In the genomic region with DNA sequence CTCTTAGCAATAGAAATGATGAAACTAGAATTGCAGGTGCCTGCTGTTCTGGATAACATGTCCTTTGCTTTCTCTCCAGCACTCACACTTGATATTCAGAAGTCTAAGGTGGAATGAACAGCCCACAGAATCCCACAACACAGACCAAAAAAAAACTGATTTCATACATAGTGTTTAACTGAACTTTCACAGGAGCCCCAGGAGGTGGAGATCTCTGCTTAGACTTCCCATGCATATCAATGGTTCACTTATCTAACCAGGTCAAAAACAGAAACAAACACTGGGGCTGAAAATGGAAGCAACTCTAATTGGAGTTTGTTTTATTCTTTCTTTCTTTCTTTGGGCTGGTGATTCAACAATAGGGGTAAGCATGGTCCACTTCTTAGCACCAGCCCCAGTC, we compare ENCODE assay signal across 24 mouse cellular contexts.
DNase-seq lines count a peak whose midpoint lies in the region; ATAC-seq and TF ChIP-seq lines count a peak whose summit lies in the region.
"Had no signal": no experiment of that assay in that cellular context is flagged by ENCODE, and none has a peak within 500 bp of the region (broad histone marks: within the 10 kb centered on the region; RNA-seq: fewer than 3 reads in every experiment).

No protein-coding gene starts in this region.

- no peak for TF ChIP-seq EP300 in lung, postnatal 0 days (IDR thresholded peaks at IDR 0.05)
- TF ChIP-seq EP300 in stomach, postnatal 0 days (optimal IDR thresholded peaks at IDR 0.05) = no peak

- H3K4me1 ChIP-seq in intestine, postnatal 0 days (replicated peaks; ENCODE audit: control insufficient read depth, insufficient read depth, low read length) = no peaks in the 10 kb centered on the region
- no peaks in the 10 kb centered on the region for H3K4me1 ChIP-seq in intestine, embryonic 16.5 days (ENCODE audit: control insufficient read depth, insufficient read depth, low read length)
- no peaks in the 10 kb centered on the region for H3K4me1 ChIP-seq in lung, postnatal 0 days (ENCODE audit: insufficient read depth, low read depth, low read length)
- H3K4me1 ChIP-seq in lung, adult 2 months (ENCODE audit: control insufficient read depth, insufficient read depth, low read length) = no peaks in the 10 kb centered on the region
- H3K4me1 ChIP-seq in stomach, postnatal 0 days (replicated peaks; ENCODE audit: control insufficient read depth, insufficient read depth) = no peaks in the 10 kb centered on the region
- H3K4me1 ChIP-seq: forebrain, embryonic 10.5 days; forebrain, embryonic 13.5 days; heart, embryonic 12.5 days; heart, embryonic 15.5 days had no signal

- no peak overlapping the region for H3K9ac ChIP-seq in intestine, postnatal 0 days (ENCODE audit: low read depth, low read length)
- no peak overlapping the region for H3K9ac ChIP-seq in intestine, embryonic 16.5 days (ENCODE audit: low read depth, low read length)
- H3K9ac ChIP-seq in lung, postnatal 0 days (replicated peaks; ENCODE audit: low read depth) = no peak overlapping the region
- H3K9ac ChIP-seq in stomach, postnatal 0 days (ENCODE audit: low read length) = no peak overlapping the region
- H3K9ac ChIP-seq: forebrain, embryonic 13.5 days; heart, embryonic 12.5 days; heart, embryonic 15.5 days; hindbrain, embryonic 14.5 days had no signal

- H3K27me3 ChIP-seq in intestine, postnatal 0 days (replicated peaks; ENCODE audit: control insufficient read depth, insufficient read depth, low read length) = no peaks in the 10 kb centered on the region
- no peaks in the 10 kb centered on the region for H3K27me3 ChIP-seq in intestine, embryonic 16.5 days (replicated peaks; ENCODE audit: control insufficient read depth, insufficient read depth, low read length)
- H3K27me3 ChIP-seq in lung, postnatal 0 days (replicated peaks; ENCODE audit: insufficient read depth, low read length) = no peaks in the 10 kb centered on the region
- no peaks in the 10 kb centered on the region for H3K27me3 ChIP-seq in stomach, postnatal 0 days (ENCODE audit: control insufficient read depth, insufficient read depth, low read length)
- H3K27me3 ChIP-seq: forebrain, embryonic 13.5 days; heart, embryonic 12.5 days; heart, embryonic 15.5 days had no signal

- H3K36me3 ChIP-seq in intestine, postnatal 0 days (ENCODE audit: control insufficient read depth, insufficient read depth) = no peaks in the 10 kb centered on the region
- no peaks in the 10 kb centered on the region for H3K36me3 ChIP-seq in intestine, embryonic 16.5 days (ENCODE audit: control insufficient read depth, insufficient read depth, low read length)
- H3K36me3 ChIP-seq in lung, postnatal 0 days (ENCODE audit: insufficient read depth, low read length) = no peaks in the 10 kb centered on the region
- H3K36me3 ChIP-seq in stomach, postnatal 0 days (ENCODE audit: control insufficient read depth, insufficient read depth, low read length) = no peaks in the 10 kb centered on the region
- H3K36me3 ChIP-seq: forebrain, embryonic 10.5 days; heart, embryonic 12.5 days; heart, embryonic 15.5 days had no signal

- no peak overlapping the region for H3K27ac ChIP-seq in gastrocnemius, adult 2 months
- no peak overlapping the region for H3K27ac ChIP-seq in intestine, postnatal 0 days (ENCODE audit: low read depth, low read length)
- no peak overlapping the region for H3K27ac ChIP-seq in intestine, embryonic 16.5 days (ENCODE audit: low read length)
- no peak overlapping the region for H3K27ac ChIP-seq in lung, postnatal 0 days (ENCODE audit: low read length)
- H3K27ac ChIP-seq in stomach, postnatal 0 days (replicated peaks) = no peak overlapping the region
- H3K27ac ChIP-seq: forebrain, embryonic 10.5 days; forebrain, embryonic 13.5 days; heart, embryonic 15.5 days; hindbrain, embryonic 14.5 days; hindbrain, postnatal 0 days had no signal

- intact Hi-C loops in gastrocnemius, adult 2 months (cut with DNase I) = no loop called here

- DNase-seq in gastrocnemius, adult 2 months = no peak
- DNase-seq in gastrocnemius, postnatal 10 days = no peak
- no peak for DNase-seq in lung, postnatal 0 days (ENCODE audit: low spot score)
- no peak for DNase-seq in lung, adult 2 months
- DNase-seq in stomach, postnatal 0 days (ENCODE audit: low spot score) = no peak
- DNase-seq: adrenal gland, adult 8-10 months; adrenal gland, postnatal 25 days; cerebellum, adult 18-20 months; cerebellum, adult 9-10 months; cerebellum, postnatal 14 days; gastrocnemius, postnatal 25 days; heart, adult 18-20 months; heart, postnatal 14 days; heart, postnatal 4 days had no signal

- no peak for ATAC-seq in intestine, postnatal 0 days
- ATAC-seq in intestine, embryonic 16.5 days = no peak
- ATAC-seq in lung, postnatal 0 days = no peak
- ATAC-seq in stomach, postnatal 0 days (ENCODE audit: low FRiP score, low TSS enrichment) = no peak
- ATAC-seq: activated CD4-positive, CD25-positive, alpha-beta regulatory T cell, adult 4 months; forebrain, embryonic 13.5 days; forebrain, embryonic 16.5 days; hindbrain, postnatal 0 days had no signal

- TF ChIP-seq POLR2A in lung, adult 2 months (IDR thresholded peaks at IDR 0.05; ENCODE audit: borderline replicate concordance, extremely low read depth, low read depth, low read length) = no peak

- H3K9me3 ChIP-seq in intestine, postnatal 0 days (ENCODE audit: control insufficient read depth) = no peaks in the 10 kb centered on the region
- no peaks in the 10 kb centered on the region for H3K9me3 ChIP-seq in intestine, embryonic 16.5 days (ENCODE audit: control insufficient read depth, low read length)
- H3K9me3 ChIP-seq in lung, postnatal 0 days (ENCODE audit: low read length) = no peaks in the 10 kb centered on the region
- H3K9me3 ChIP-seq in stomach, postnatal 0 days (ENCODE audit: control insufficient read depth, low read length) = no peaks in the 10 kb centered on the region
- H3K9me3 ChIP-seq: forebrain, embryonic 10.5 days; heart, embryonic 12.5 days; heart, embryonic 15.5 days had no signal

- H3K4me2 ChIP-seq in intestine, postnatal 0 days (replicated peaks; ENCODE audit: low read depth) = no peak overlapping the region
- no peak overlapping the region for H3K4me2 ChIP-seq in intestine, embryonic 16.5 days (ENCODE audit: low read depth, low read length)
- no peak overlapping the region for H3K4me2 ChIP-seq in lung, postnatal 0 days (replicated peaks; ENCODE audit: low read depth, low read length)
- no peak overlapping the region for H3K4me2 ChIP-seq in stomach, postnatal 0 days (replicated peaks; ENCODE audit: low read depth)
- H3K4me2 ChIP-seq: forebrain, embryonic 13.5 days; heart, embryonic 12.5 days; heart, embryonic 15.5 days; hindbrain, embryonic 14.5 days had no signal

- no peak overlapping the region for H3K4me3 ChIP-seq in gastrocnemius, adult 2 months
- no peak overlapping the region for H3K4me3 ChIP-seq in intestine, postnatal 0 days (ENCODE audit: low read depth, low read length)
- no peak overlapping the region for H3K4me3 ChIP-seq in intestine, embryonic 16.5 days (ENCODE audit: low read length)
- no peak overlapping the region for H3K4me3 ChIP-seq in lung, postnatal 0 days (ENCODE audit: low read depth, low read length)
- H3K4me3 ChIP-seq in lung, adult 2 months (replicated peaks; ENCODE audit: extremely low read depth, low read depth, low read length) = no peak overlapping the region
- H3K4me3 ChIP-seq in stomach, postnatal 0 days (ENCODE audit: low read depth, low read length) = no peak overlapping the region
- H3K4me3 ChIP-seq: forebrain, embryonic 10.5 days; forebrain, embryonic 13.5 days; heart, embryonic 12.5 days; heart, embryonic 15.5 days had no signal

- peak; percentile 37; the same call in 1 of the 2 replicates for TF ChIP-seq CTCF in gastrocnemius, adult 2 months (IDR thresholded peaks at IDR 0.05)
- TF ChIP-seq CTCF in intestine, postnatal 0 days (IDR thresholded peaks at IDR 0.05; ENCODE audit: low read depth) = peak; percentile 30
- TF ChIP-seq CTCF in lung, postnatal 0 days (IDR thresholded peaks at IDR 0.05) = peak; percentile 13; the same call in 1 of the 2 replicates
- TF ChIP-seq CTCF in lung, adult 2 months (IDR thresholded peaks at IDR 0.05; ENCODE audit: insufficient read depth, low read length) = no peak
- TF ChIP-seq CTCF in stomach, postnatal 0 days (IDR thresholded peaks at IDR 0.05; ENCODE audit: low read depth) = peak; percentile 36; the same call in 1 of the 2 replicates
